Mouse (Mus musculus) erythroblast, adult 5-6 weeks (primary cell): ENCODE results near the gene Pknox1. TPM values are rescaled to one million over a fixed set of nuclear protein-coding genes. Genes with fewer than 3 reads are reported as not detected.
A peak's percentile ranks its signal among the peaks of the same experiment; 100 is the strongest.
"Not testable (repeated sequence)": the region's sequence is repeated elsewhere in the genome, so short reads cannot be mapped to it uniquely, and the experiment has no call there.

Source experiments
- ATAC-seq: replicated peaks from 2 replicates; pipeline ENCODE4 v1.8.0; 2016; ENCODE audit warnings: moderate number of reproducible peaks, mild to moderate bottlenecking, moderate TSS enrichment, inconsistent platforms; ENCODE audit not compliant: poor library complexity, low FRiP score, severe bottlenecking
- total RNA-seq, 2 experiments: library from RNA; stranded (forward) in 1 of 2; stranded (reverse) in 1 of 2; fragments of 150-400 nt in 1 of 2; fragments of 200-764, 138-1000 nt in 1 of 2; gene quantifications; 2 replicates each; pipeline versions ENCODE4 v1.2.3 to v1.2.4; 2015 to 2017; ENCODE audit warnings: low replicate concordance in 2 of 2

Gene Pknox1
- total RNA-seq, 2 experiments from 2014 or later = 6.9 to 8.5 TPM

- no peak for ATAC-seq
These were observed 16.6 kb upstream of the Pknox1 start for GRCm38 (mm10) chr17:31547974-31548373.

DNA sequence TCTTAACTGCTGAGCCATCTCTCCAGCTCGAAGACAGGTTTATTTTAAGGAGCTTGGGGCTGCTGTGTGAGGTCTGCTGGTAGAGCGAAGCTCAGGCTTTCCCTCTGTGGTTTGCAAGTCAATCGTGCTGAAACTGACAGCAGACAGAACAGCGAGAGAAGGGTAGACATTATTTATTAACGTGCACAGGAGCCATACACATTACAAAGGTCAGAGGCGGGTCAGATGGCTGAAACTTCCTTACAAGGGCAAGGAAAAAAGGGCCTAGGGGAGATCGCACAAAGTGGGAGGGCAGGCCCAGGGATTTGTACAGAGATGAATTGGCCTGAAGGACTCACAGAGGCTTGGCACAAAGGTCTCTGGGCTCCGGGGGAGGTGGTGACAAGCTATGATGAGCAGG lies 15.1 kb upstream of the Pknox1 start:
- no peak for ATAC-seq

- not testable (repeated sequence) for ATAC-seq
These were observed 11.9 kb upstream of the Pknox1 start for GRCm38 (mm10) chr17:31552601-31553000.

DNA sequence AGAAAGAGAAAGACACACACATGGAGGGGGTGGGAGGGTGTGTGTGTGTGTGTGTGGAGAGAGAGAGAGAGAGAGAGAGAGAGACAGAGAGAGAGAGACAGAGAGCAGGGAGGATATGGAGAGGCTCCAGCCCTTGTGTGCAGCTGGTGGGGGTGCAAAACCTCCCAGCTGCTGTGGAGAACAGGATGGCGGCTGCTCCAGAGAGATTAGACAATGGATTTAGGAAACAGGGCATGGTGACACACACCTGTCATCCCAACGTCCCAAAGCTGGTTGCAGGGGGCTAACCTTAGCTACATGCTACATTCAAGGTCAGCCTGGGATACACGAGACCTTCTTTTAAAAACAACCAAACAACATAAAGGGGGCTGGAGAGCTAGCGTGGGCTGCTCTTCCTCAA lies 8.3 kb upstream of the Pknox1 start:
- ATAC-seq = no peak

DNA sequence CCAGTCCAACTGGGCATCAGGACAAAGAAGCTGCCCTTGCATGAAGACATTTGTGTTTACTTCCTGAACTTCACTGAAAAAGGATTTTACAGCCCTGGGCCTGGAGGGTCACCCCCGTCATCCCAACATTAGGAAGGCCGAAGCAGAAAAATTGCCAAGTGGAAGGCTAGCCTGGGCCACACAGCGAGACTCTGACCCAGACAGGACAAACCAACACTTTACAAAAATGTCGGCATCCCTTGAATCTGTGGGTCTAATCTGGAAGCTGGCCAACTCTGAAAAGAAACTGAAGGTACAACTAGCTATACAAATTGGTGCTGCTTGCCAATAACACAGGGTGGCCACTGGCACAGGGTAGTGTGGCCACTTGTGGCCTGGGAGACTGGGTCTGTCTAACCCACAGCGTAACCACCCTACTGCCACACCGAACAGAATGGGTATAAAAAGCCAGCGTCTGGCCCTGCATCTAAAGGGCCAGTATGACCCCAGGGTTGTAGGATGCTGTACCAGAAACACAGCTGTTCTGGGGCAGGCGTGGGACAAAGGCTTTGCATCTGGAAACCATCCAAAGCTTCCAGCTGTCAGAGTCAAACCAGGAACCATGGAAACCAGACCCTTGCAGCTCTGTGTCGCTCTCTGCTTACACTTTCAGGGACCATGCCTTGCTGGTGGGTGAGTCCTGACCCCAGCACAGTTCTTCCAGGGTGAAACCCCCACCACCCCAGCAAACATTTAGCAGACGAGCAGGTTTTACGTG lies 7.2 kb upstream of the Pknox1 start:
- ATAC-seq = no peak

- ATAC-seq = no peak
These were observed 6.5 kb upstream of the Pknox1 start for GRCm38 (mm10) chr17:31557947-31558542.

DNA sequence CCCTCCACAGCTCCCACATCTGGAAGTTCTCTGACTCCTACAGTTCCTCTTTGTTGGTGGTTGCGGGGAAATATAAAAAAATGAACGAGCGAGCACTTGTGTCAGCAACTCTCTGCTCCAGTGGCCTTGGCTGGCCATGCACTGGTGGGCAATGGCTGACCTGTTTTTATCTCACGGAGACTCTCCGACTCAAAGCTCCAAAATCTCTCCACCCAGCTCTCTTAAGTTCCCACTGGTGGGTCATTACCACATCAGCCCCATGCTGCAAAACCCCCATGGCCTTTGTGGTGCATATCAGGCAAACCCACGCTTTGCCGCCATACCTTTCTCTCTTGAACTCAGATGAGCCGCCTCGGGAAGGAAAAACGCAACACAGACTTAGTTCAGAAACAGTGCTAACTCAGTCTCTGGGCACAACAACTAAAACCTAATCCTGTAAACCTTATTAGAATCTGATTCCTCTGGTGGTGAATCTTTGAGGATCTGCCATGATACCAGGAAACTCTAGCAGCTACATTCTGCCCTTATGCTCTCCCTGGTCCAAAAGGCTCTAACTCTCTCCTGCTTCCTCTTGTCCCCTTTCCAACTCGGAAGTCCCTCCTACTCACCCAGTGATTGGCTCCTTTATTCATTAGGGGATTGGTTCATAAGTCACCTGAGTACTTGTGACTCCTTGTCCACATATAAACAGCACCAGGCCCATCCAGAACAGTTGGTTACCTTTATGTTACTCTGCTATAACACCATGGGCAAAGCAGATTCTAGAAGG lies 5.3 kb upstream of the Pknox1 start:
- no peak for ATAC-seq

DNA sequence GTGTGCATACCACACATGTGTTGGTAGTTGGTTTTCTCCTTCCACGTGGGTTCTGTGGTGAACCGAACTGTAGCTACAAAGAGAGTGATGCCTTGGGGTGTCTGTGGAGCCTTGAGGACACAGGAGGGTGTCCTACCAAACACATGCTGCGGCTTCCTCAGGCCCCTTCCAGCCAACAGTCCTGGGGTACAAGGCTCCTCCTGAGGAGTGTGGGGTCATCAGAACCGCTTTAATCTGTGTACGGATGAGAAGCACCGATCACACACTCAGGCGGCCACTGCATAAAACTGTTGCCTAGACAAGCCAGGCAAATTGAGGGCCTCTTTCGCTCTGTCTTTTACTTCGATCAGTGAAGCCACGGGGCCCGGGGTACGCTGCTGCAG lies 911 bp upstream of the Pknox1 start:
- ATAC-seq = peak; percentile 35

GRCm38 (mm10) chr17:31564858-31565140 lies 265 bp downstream of the Pknox1 start:
- ATAC-seq = no peak

- ATAC-seq = no peak
These were observed 865 bp downstream of the Pknox1 start for GRCm38 (mm10) chr17:31565141-31566056.

DNA sequence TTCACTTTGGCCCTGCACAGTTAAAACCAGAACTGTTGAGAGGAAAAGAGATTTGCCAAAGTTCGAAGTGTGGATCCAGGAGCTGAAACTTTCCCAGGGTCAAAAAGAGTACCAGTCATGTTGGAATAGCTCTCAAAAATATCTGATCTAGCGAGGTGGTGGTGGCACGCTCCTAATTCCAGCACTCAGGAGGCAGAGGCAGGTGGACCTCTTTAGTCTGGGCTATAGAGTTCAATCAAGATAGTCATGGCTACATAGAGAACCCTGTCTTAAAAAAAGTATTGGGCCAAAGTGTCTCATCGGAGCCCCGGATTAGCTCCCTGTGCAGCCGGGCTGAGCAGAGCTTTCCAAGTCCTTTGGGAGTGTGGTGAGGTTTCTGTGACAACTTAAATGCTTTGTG lies 1.7 kb downstream of the Pknox1 start:
- ATAC-seq = no peak

DNA sequence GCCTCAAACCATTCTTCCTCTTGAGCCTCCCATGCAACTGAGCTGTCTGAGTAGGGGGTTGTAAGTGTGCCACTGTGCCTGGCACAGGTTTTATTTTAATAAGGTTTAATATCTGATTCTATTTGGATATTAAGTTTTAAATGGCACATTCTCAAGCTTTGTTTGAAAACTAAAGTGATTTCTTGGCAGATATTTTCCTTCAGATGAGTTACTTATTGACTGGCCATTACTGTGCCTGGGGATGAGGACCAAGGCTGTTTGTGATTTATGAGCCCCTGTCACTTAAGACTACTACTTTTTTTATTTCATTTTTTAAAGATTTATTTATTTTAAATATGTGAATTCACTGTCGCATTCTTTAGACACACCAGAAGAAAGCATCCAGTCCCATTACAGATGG lies 5.2 kb downstream of the Pknox1 start:
- no peak for ATAC-seq

GRCm38 (mm10) chr17:31570321-31570925 lies 5.9 kb downstream of the Pknox1 start:
- ATAC-seq = no peak

- no peak for ATAC-seq
These were observed 7.2 kb downstream of the Pknox1 start for GRCm38 (mm10) chr17:31571689-31572088.

DNA sequence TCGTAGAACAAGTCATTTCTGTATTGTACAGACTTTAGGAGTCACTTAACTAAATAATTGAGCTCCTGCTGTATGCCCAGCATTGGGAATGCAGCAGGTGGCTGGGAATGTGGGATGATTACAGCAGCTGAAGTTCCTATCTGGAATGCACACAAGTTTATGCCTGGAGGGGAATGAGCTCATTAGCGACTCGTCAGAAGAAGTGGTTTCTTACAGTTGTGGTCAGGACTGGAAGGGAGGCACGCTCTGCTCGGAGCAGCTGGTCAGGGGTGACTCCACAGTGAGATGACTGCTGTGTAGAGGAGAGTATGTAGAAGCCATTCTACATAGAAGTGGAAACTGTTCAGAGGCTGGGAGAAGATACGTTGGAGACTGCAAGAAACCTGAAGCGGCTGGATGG lies 10.1 kb downstream of the Pknox1 start:
- no peak for ATAC-seq

DNA sequence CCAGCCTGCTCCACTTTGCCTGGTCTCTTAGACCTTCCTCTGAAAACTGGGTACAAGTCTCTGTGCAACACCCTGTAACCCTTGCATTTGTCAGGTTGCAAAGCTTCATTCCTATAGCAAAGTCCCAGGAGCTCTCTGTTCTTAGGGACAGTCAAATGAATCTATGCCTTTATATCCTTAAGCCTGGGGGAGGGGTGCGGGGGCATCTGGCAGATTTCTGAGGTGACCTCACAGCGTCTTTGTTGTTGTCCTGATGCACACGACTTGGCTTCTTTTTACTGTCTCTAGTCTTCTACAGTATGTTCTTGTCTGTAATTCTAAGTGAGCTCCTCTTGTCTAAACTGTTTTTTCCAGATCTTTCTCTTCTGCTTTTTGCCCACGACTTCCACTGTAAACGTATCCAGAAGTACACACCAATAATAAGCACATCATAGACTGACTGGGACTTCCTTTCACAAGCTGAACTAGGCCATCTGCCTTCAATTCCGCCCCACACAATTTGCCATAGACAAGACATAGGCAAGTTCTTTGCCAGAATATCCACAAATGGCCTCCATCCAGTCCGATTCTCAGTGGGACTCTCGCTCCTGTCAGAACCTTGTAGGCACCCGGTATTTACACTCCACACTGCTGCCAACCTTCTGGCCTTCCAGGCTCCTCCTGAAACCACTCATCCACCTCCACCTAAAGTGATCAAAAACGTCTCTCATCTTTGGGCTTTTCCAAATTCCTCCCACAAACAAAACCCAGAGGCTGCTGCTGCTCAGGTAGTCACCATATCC lies 12.1 kb downstream of the Pknox1 start:
- ATAC-seq = no peak

DNA sequence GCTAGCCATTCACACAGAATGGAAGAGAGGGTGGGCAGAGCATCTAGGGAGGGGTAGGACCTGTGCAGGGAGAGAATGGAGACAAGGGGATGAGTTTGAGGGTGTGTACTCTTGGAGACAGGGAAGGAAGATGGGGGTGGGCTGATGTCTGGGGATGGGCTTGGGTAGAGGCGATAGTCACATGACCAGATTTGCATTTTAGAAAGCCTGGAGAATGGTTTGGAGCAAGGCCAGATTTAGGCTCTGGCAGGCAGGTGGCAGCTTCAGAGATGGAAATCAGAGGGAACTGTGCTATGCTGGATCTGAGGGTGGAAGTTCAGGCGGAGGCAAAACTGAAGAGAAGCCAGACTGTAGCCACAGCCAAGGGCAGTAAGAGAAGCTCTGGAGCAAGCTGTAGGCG lies 15.8 kb downstream of the Pknox1 start:
- no peak for ATAC-seq

GRCm38 (mm10) chr17:31583185-31583584 lies 18.7 kb downstream of the Pknox1 start:
- ATAC-seq = no peak

DNA sequence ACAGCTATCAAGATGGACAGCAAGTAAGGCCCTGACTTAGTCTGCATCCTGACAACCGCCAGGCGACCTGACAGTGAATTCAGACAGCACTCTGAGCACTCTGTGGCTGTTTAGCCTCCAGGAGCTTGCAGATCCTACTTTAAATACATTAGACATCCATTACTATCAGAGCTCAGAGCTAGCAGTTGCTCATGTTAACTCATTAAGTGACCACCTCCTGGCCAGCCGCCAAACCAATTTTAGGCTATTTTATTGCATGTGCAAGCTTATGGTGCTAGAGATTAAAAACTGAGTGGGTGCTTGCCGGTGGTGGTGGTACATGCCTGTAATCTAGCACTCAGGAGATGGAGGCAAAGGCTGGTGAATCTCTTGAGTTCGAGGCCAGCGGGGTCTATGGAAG lies 19.2 kb downstream of the Pknox1 start:
- no peak for ATAC-seq
